In the genomic region with DNA sequence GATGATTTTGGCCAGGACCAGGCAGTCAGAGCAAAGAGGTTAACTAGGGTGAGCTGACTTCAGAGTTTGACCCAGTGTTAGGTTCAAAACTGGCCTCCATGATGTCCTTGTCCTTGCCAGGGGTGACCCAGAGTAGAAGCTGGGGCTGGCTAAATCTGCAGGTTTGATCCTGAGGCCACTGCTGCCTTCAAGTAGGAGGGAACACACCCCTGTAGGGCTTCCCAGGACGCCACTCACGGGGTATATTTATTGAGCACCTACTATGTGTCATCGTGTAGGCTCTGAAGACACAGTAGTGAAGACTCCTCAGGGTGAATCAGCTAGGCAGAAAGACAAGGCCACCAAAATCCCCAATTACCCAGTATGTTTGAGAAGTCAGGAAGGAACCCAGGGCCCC, we compare ENCODE assay signal across 9 mouse cellular contexts. TPM values are rescaled to one million over a fixed set of nuclear protein-coding genes. Genes with fewer than 3 reads are reported as not detected.
A peak's percentile ranks its signal among the peaks of the same experiment; 100 is the strongest.
DNase-seq lines count a peak whose midpoint lies in the region; ATAC-seq and TF ChIP-seq lines count a peak whose summit lies in the region.
"Had no signal": no experiment of that assay in that cellular context is flagged by ENCODE, and none has a peak within 500 bp of the region (broad histone marks: within the 10 kb centered on the region; RNA-seq: fewer than 3 reads in every experiment).

No protein-coding gene starts in this region.

- no peaks in the 10 kb centered on the region; the same call in 1 of the 2 replicates for H3K4me1 ChIP-seq in embryonic facial prominence, embryonic 11.5 days (ENCODE audit: control insufficient read depth, insufficient read depth, low read length)
- peaks cover 17% of the 10 kb centered on the region for H3K4me1 ChIP-seq in intestine, embryonic 14.5 days (replicated peaks; ENCODE audit: control insufficient read depth, insufficient read depth, low read length)
- H3K4me1 ChIP-seq in midbrain, postnatal 0 days (ENCODE audit: insufficient read depth, low read length) = peaks cover 13% of the 10 kb centered on the region

- no peaks in the 10 kb centered on the region for H3K27me3 ChIP-seq in embryonic facial prominence, embryonic 11.5 days (ENCODE audit: control insufficient read depth, insufficient read depth, low read length)
- no peaks in the 10 kb centered on the region for H3K27me3 ChIP-seq in intestine, embryonic 14.5 days (replicated peaks; ENCODE audit: control insufficient read depth, insufficient read depth, low read length)
- H3K27me3 ChIP-seq in midbrain, postnatal 0 days (ENCODE audit: insufficient read depth, low read length) = peaks cover 3% of the 10 kb centered on the region; the same call in 1 of the 2 replicates

- DNase-seq in left cerebral cortex, adult 2 months (ENCODE audit: extremely low spot score in 1 of 2, low spot score in 2 of 2) = no peak
- no peak for DNase-seq in left cerebral cortex, adult 9 months (ENCODE audit: low spot score in 2 of 2)
- no peak for DNase-seq in embryonic facial prominence, embryonic 11.5 days (ENCODE audit: low spot score)
- DNase-seq in intestine, embryonic 14.5 days (ENCODE audit: low spot score) = no peak
- no peak for DNase-seq in midbrain, postnatal 0 days (ENCODE audit: low spot score)
- no peak for DNase-seq in adrenal gland, postnatal 25 days
- DNase-seq in gastrocnemius, postnatal 10 days = no peak
- no peak for DNase-seq in ovary, postnatal 14 days (ENCODE audit: low spot score)

- H3K9me3 ChIP-seq in embryonic facial prominence, embryonic 11.5 days (replicated peaks; ENCODE audit: control insufficient read depth, low read length) = no peaks in the 10 kb centered on the region
- no peaks in the 10 kb centered on the region for H3K9me3 ChIP-seq in intestine, embryonic 14.5 days (ENCODE audit: control insufficient read depth, low read length)
- no peaks in the 10 kb centered on the region for H3K9me3 ChIP-seq in midbrain, postnatal 0 days (ENCODE audit: low read length)

- H3K4me2 ChIP-seq in embryonic facial prominence, embryonic 11.5 days (ENCODE audit: low read depth, low read length) = peak overlapping the region; percentile 97
- peak overlapping the region; percentile 97 for H3K4me2 ChIP-seq in intestine, embryonic 14.5 days (ENCODE audit: low read length)
- peak overlapping the region; percentile 74; the same call in 1 of the 2 replicates for H3K4me2 ChIP-seq in midbrain, postnatal 0 days (ENCODE audit: low read depth, low read length, poor library complexity, severe bottlenecking)

- peak overlapping the region; percentile 86 for H3K9ac ChIP-seq in embryonic facial prominence, embryonic 11.5 days (replicated peaks; ENCODE audit: low read length)
- peak overlapping the region; percentile 78 for H3K9ac ChIP-seq in intestine, embryonic 14.5 days (ENCODE audit: low read length)
- no peak overlapping the region for H3K9ac ChIP-seq in midbrain, postnatal 0 days (replicated peaks; ENCODE audit: low read length, poor library complexity, severe bottlenecking)

- TF ChIP-seq CTCF in left cerebral cortex, adult 2 months (IDR thresholded peaks at IDR 0.05) = no peak
- no peak for TF ChIP-seq CTCF in midbrain, postnatal 0 days (IDR thresholded peaks at IDR 0.05)

- H3K27ac ChIP-seq in left cerebral cortex, adult 2 months = peak overlapping the region; percentile 56
- H3K27ac ChIP-seq in embryonic facial prominence, embryonic 11.5 days (replicated peaks; ENCODE audit: low read depth, low read length) = no peak overlapping the region
- peak overlapping the region; percentile 84; the same call in 1 of the 2 replicates for H3K27ac ChIP-seq in intestine, embryonic 14.5 days (ENCODE audit: low read depth)
- H3K27ac ChIP-seq in midbrain, postnatal 0 days (ENCODE audit: low read depth, low read length) = no peak overlapping the region

- no peak for ATAC-seq in embryonic facial prominence, embryonic 11.5 days (replicated peaks; ENCODE audit: insufficient number of reproducible peaks, low FRiP score, low TSS enrichment, low read depth)
- no peak for ATAC-seq in intestine, embryonic 14.5 days (replicated peaks; ENCODE audit: low FRiP score, low TSS enrichment, low read depth)
- no peak for ATAC-seq in midbrain, postnatal 0 days (ENCODE audit: low FRiP score)

- no peaks in the 10 kb centered on the region for H3K36me3 ChIP-seq in embryonic facial prominence, embryonic 11.5 days (replicated peaks; ENCODE audit: control insufficient read depth, insufficient read depth, low read depth, low read length)
- no peaks in the 10 kb centered on the region for H3K36me3 ChIP-seq in intestine, embryonic 14.5 days (ENCODE audit: control insufficient read depth, insufficient read depth, low read length)
- no peaks in the 10 kb centered on the region for H3K36me3 ChIP-seq in midbrain, postnatal 0 days (ENCODE audit: insufficient read depth, low read length)

- intact Hi-C loops in left cerebral cortex, adult 2 months (cut with DNase I) = no loop called here

- peak overlapping the region; percentile 59 for H3K4me3 ChIP-seq in left cerebral cortex, adult 2 months
- H3K4me3 ChIP-seq in embryonic facial prominence, embryonic 11.5 days (ENCODE audit: low read depth, low read length) = peak overlapping the region; percentile 60
- H3K4me3 ChIP-seq in intestine, embryonic 14.5 days (ENCODE audit: low read depth, low read length) = peak overlapping the region; percentile 59
- H3K4me3 ChIP-seq in midbrain, postnatal 0 days (ENCODE audit: low read depth, low read length) = peak overlapping the region; percentile 36

- 48% methylated on average over 3 of the region's 3 CpGs for WGBS in embryonic facial prominence, embryonic 11.5 days
- 53% methylated on average over 3 of the region's 3 CpGs for WGBS in intestine, embryonic 14.5 days
- WGBS in midbrain, postnatal 0 days = 67% methylated on average over 3 of the region's 3 CpGs

RNA-seq across cellular contexts. Expression of gene Tmco4, which starts 1.0 kb away (rescaled TPM):
- total RNA-seq in left cerebral cortex, adult 2 months (2021) = 1 to 10 TPM; 2.0 to 3.7 TPM
- 1.7 and 2.2 TPM in 2 replicates for polyA plus RNA-seq in embryonic facial prominence, embryonic 11.5 days (2014; fragmentation: Nextera tagmentation; extraction: Ambion mirVana)
- polyA plus RNA-seq in intestine, embryonic 14.5 days (2014; fragmentation: Nextera tagmentation; extraction: Ambion mirVana) = 9.4 and 10.0 TPM in 2 replicates
- 1.9 and 2.9 TPM in 2 replicates for total RNA-seq in midbrain, postnatal 0 days (2014; rRNA removed)
- polyA plus RNA-seq in midbrain, postnatal 0 days (2015; fragmentation: Nextera tagmentation; extraction: Ambion mirVana) = 1.1 and 1.3 TPM in 2 replicates
- total RNA-seq in adrenal gland, postnatal 25 days (2021) = 16.0 and 16.7 TPM in 2 replicates
- 1 to 10 TPM; 3.8 to 4.5 TPM for total RNA-seq in gastrocnemius, postnatal 10 days (2021)

RNA-seq across cellular contexts. Expression of gene Rnf186, which starts 6.8 kb away (rescaled TPM):
- total RNA-seq in left cerebral cortex, adult 2 months (2021) = not detected
- not detected in 2 replicates for polyA plus RNA-seq in embryonic facial prominence, embryonic 11.5 days (2014; fragmentation: Nextera tagmentation; extraction: Ambion mirVana)
- polyA plus RNA-seq in intestine, embryonic 14.5 days (2014; fragmentation: Nextera tagmentation; extraction: Ambion mirVana) = 54.1 and 56.2 TPM in 2 replicates
- total RNA-seq in midbrain, postnatal 0 days (2014; rRNA removed) = not detected in 2 replicates
- not detected in 2 replicates for polyA plus RNA-seq in midbrain, postnatal 0 days (2015; fragmentation: Nextera tagmentation; extraction: Ambion mirVana)
- total RNA-seq in adrenal gland, postnatal 25 days (2021) = not detected in 2 replicates
- not detected for total RNA-seq in gastrocnemius, postnatal 10 days (2021)
- total RNA-seq: layer of hippocampus, adult 18-20 months had no signal

RNA-seq across cellular contexts. Expression of gene Otud3, which starts 60.0 kb away (rescaled TPM):
- 10 to 100 TPM; 20.3 to 20.4 TPM for total RNA-seq in left cerebral cortex, adult 2 months (2021)
- 3.9 and 4.2 TPM in 2 replicates for polyA plus RNA-seq in embryonic facial prominence, embryonic 11.5 days (2014; fragmentation: Nextera tagmentation; extraction: Ambion mirVana)
- polyA plus RNA-seq in intestine, embryonic 14.5 days (2014; fragmentation: Nextera tagmentation; extraction: Ambion mirVana) = 3.0 and 4.7 TPM in 2 replicates
- 8.5 and 9.0 TPM in 2 replicates for total RNA-seq in midbrain, postnatal 0 days (2014; rRNA removed)
- polyA plus RNA-seq in midbrain, postnatal 0 days (2015; fragmentation: Nextera tagmentation; extraction: Ambion mirVana) = 3.1 and 3.8 TPM in 2 replicates
- total RNA-seq in adrenal gland, postnatal 25 days (2021) = 11.7 and 13.5 TPM in 2 replicates
- total RNA-seq in gastrocnemius, postnatal 10 days (2021) = 1 to 10 TPM; 7.0 to 7.4 TPM

Comparison
In these comparisons a context has a peak if more than half of its experiments do, and no peak if none do; other contexts are left out.
1. H3K27ac ChIP-seq: peak in left cerebral cortex, adult 2 months (single experiment) and intestine, embryonic 14.5 days (single experiment); none in embryonic facial prominence, embryonic 11.5 days (single experiment) and midbrain, postnatal 0 days (single experiment).
2. Peak in every context shown above with its lines, with median percentiles within 50 percentile points of each other: H3K4me3 ChIP-seq and H3K4me2 ChIP-seq.